Mouse (Mus musculus) left cerebral cortex, adult 9 months (tissue): ENCODE results near the gene Mettl3.
A peak's percentile ranks its signal among the peaks of the same experiment; 100 is the strongest.

Experiments
- DNase-seq, 2 experiments: peaks; one replicate each; pipeline ENCODE4 v3.0.0; 2022; ENCODE audit warnings: low spot score in 2 of 2

Gene Mettl3

DNA sequence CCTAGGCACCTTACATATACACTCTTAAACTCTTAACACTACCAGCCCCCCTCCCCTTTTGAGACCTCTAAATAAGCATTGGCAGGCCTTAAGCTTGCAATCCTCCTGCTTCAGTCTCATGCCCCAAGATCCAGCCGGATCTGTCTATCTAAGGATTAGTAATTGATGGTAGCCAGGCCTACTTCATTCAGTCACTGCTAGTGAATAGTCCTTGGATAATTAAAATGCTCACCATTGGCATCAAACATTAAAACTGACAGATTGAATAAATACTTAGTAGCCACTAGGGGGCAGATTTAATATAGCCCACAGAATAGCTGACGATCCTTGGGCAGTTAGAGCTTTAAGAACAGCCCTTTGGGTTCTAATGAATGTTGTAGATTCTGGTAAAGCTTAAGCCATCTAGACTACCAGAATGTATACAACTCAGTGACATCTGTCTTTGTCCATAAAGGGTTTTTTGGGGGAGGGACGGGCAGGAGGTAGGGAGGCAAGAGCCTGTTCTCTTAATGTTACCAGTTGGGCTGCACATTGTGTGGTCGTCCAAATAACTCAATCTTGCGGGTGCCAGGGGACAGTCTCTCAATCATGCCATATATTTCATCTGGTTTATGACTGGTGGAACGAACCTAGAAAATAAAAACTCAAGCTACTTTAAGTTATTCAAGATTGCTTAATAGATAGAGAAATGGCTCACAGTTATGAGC is 9.2 kb downstream of the Mettl3 start:
- DNase-seq, result no peak

DNA sequence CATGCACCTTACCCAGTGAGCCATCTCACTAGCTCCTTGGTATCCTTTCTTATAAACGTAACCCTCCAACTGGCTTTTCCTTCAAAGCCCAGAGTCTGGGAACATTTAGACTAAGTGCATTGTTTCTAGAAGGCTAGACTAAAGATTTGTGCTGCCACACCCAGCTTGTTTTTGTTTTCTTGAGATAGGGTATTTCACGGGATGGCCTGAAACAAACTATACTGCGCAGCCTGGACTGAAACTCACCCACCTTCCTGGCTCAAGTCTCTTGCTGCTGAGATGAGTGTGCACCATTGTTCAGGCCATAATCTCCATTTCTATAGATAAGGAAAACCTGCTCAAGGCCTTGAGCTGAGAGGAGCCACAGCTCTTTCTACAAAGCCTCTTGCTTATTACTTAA is 20.7 kb downstream of the Mettl3 start:
- DNase-seq, result no peak

DNA sequence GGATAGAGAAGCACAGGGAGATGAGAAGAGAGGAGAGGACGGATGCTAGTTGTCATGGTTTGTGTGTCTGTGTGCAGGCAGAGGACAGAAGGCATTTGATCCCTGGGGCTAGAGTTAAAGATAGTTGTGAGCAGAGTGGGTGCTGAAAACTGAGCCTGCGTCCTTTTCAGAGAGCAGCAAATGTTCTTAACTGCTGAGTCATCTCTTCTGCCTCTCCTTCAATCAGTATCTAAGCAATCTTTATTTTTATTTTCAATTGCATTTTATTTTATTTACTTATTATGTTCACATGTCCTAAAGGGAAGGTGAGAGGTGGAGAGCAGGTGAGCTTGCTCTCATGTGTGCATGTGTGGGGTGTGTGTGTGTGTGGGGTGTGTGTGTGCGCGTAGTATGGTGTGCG is 21.3 kb downstream of the Mettl3 start:
- DNase-seq, result no peak

DNA sequence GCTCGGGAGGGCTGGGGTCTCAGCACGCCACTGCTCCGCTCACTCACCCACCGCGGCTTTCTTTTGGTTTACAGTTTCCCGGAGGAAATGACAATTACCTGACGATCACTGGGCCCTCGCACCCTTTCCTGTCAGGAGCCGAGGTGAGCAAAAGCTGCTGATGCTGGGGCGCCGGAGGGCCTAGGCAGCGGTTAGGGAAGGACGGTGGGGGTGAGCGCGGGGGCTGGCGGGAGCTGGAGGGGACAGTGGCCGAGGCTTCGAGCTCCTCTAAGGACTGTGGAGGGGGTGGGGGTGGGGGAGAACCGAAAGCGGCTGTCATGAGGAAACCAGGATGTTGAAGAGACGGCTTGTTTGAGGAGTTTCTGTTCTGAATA is 25.2 kb downstream of the Mettl3 start:
- no peak for DNase-seq

DNA sequence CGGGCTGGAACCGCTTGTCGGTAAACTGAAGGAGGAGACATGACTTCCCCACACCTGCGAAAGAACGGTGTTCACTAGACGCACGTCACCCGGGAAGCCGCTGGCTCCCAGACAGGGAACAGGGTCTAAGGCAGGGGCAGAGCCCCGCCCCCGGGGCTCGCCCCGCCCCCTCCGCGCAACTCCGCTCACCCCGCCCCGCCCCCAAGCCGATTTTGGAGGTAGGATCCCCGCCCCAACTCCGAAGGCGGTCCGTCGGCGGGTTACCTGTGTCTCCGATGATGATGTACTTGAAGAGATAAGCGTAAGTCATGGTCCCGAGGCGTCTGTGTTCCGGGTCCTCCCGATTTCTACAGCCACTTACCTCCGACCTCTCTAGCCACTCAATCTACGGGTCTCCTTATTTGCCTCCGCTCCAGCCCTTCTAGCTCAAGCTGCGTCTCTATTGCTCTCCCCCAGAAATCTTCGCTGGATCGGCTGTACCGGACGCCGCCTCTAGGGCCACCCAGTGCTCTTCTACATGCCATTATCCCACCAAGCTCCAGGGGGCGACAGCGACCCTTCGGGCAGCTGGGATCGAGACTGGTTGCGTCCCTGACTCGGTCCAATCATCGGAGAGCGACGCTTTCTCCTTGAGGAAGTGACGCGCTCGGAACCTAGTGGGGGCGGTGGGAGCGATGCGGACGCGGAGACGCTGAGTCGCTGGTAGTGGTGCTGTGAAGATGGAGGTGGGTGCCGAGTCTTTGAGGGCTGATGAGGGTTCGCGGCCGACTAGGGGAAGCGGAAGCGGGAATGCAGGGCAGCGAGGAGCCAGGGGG is 25.8 kb downstream of the Mettl3 start, which contains the start of the genes Tox4 and Rab2b:
Tox4 (plus strand) TSS at position 215 of the 815 bp plus-strand sequence.
Rab2b (minus strand) TSS at position 614 of the 815 bp plus-strand sequence.
- peak; percentile 98 to 99 for DNase-seq

DNA sequence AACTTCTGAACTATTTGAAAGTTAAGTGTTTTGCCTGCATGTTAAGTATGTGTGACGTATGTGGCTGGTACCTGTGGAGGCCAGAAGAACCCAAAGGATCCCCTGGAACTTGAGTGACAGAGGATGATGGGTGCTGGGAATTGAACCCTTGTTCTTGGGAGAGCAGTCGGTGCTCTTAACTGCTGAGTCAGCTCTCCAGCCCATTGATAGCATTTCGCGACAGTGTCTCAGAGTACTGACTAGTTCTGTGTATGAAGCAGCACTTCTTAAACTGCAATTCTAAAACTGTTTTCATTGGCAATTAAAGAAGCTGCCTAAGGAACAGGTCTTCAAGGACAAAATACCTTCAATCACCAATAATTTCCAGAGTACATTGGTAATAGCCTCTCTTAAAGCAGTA is 27.7 kb downstream of the Mettl3 start:
- DNase-seq, result no peak

DNA sequence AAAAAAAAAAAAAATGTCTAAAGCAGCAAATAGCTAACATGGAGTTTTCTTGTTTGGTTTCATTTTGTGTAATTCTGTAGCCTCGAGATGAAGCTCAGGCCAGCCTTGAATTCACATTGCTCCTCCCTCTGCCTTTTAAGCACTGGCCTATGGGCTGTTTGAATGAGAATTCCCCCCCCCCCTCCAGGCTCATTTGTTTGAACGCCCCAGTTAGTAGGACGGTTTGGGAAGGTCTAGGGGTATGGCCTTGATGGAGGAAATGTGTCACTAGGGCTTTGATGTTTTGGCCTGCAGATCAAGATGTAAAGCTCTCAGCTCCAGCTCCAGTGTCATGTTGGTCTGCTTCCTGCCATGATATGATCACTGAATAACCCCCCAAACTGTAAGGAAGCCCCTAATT is 32.1 kb downstream of the Mettl3 start:
- no peak for DNase-seq

DNA sequence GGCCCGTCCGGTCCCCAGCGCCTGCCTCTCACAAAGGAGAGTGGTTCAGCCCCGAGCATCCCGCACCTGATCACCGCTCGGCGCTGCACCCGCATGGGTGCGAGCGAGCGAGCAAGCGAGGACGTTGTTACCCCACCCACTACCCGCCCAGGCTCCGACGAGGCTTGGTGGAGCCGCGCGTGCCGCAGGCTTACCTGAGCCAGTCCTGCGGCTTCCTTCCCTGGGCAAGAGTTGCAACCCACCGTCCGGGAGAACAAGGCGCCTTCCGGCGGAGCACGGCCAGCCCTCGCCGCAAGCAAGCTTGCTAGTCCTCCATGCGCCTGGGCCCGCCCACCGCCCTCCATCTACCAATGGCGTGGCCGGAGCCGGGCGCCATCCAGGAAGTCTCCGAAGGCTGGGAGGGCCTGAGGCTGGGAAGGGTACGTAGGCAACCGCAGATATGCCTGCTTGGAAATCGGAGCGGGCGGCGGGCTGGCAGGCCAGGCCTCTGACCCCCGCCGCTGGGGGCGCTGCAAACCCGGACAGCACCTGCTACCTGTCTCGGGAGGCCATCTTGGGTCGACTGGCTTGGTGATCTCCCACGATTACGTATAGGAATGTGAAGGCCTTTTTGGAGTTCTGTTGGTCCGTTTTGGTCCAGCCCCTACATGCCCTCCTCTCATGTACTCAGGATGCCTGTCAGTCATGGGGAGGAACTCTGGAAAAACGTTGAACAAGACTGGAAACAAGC is 47.3 kb downstream of the Mettl3 start, which contains the start of gene Chd8:
Chd8 (minus strand) TSS at position 297 of the 730 bp plus-strand sequence.
- DNase-seq, result peak; percentile 97 to 98

DNA sequence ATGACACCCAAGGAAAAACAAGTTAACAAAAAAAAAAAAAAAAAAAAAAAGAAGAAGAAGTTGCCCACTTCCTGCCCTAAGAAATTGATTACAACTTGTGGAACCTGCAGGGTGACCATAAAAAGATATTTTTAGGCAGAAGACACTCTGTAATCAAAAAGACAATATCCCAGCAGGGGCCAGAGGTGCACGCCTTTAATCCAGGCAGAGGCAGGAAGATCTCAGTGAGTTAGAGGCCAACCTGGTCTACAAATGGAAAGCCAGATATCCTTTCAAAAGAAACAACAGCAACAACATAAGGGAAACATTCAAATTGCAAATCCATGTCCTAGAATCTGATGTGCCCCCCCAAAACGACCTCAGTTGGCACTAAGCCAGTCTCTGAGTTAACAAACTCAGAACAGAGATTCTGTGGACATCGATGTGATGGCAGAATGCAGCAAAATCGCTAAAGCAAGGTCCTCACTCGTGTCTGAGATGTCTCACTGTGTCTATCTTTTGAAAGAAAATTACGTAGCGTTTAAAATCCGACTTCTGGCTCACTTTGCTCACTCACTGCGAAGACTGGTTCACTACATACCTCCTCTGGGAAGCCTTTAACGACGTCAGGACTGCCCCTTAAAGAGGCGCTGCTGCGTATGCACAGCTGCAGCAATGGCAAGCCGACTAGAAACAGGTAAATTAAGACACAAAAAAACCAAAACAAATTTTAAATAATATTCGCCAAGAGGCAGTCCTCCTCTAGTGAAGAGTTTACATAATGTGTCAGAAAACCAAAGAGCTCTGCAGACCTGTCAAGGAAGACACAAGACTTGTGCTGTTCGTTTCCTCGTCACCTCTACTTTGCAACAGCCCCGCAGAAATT is 48.4 kb downstream of the Mettl3 start:
- peak in 1 of 2 experiments; percentile 34 for DNase-seq

DNA sequence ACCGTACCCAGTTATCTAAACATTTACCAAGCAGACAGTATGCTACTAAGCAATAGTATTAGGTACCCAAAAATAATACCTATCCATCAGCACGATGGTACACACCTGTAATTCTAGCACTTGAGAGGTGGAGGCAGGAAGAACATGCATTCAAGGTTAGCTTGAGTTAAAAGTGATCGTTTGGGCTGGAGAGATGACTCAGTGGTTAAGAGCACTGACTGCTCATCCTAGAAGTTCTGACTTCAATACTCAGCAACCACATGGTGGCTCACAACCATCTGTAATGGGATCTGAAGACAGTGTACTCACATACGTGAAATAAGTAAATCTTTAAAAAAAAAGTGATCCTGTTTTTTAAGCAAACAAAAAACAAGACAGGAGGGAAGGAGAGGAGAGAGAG is 58.8 kb downstream of the Mettl3 start:
- no peak for DNase-seq
